Mouse (Mus musculus): ENCODE measurements at regions not wholly inside any gene's neighbourhood (a gene's known extent, or its start where the extent isn't known, plus 50 kb on each side); places are given as distances from the start of the nearest gene placed in this dataset.

GRCm38 (mm10) chr1:189990046-189990622, 68.0 kb upstream of the Smyd2 start:
- DNase-seq: no peak

- no peak for DNase-seq
These were observed 67.2 kb upstream of the Smyd2 start for GRCm38 (mm10) chr1:189989376-189989775.

GRCm38 (mm10) chr1:189988864-189989263, 66.7 kb upstream of the Smyd2 start:
- no peak for DNase-seq

GRCm38 (mm10) chr1:189985516-189986205, 63.5 kb upstream of the Smyd2 start:
- no peak for DNase-seq

GRCm38 (mm10) chr1:189978244-189978643, 56.1 kb upstream of the Smyd2 start:
- DNase-seq: no peak

- no peak for DNase-seq
These were observed 53.5 kb upstream of the Smyd2 start for GRCm38 (mm10) chr1:189975660-189976059.

- peak; percentile 92 for DNase-seq
These were observed 50.7 kb upstream of the Smyd2 start for GRCm38 (mm10) chr1:189972790-189973406.

Measured in right cerebral cortex, postnatal 14 days (tissue).